In the genomic region with DNA sequence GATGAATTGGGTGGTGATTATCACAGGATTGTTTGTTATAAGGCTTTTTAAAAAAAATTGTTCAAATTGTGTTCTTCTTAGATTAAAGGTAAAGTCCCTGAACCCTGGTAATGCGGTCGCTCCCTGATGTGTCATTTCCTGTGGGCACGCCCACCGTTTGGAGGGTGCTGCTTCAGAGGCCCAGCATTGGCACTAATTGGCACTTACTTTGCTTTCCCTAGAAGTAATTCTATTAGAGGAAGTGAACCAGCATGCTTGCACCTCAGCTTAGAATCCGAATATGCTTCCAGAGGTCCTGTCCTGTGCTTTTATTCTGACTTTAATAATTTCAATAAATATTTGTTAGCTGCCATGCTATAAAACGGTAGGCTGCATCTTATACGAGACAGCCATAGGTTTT, we compare ENCODE assay signal across 9 mouse cellular contexts.
DNase-seq lines count a peak whose midpoint lies in the region; ATAC-seq lines count a peak whose summit lies in the region.
"Had no signal": no experiment of that assay in that cellular context is flagged by ENCODE, and none has a peak within 500 bp of the region (broad histone marks: within the 10 kb centered on the region; RNA-seq: fewer than 3 reads in every experiment).

No protein-coding gene starts in this region.

- H3K27ac ChIP-seq in intestine, embryonic 16.5 days (ENCODE audit: low read length), result peak overlapping the region; percentile 70
- H3K27ac ChIP-seq: neural tube, embryonic 12.5 days had no signal

- no peaks in the 10 kb centered on the region for H3K27me3 ChIP-seq in intestine, embryonic 16.5 days (replicated peaks; ENCODE audit: control insufficient read depth, insufficient read depth, low read length)
- H3K27me3 ChIP-seq: neural tube, embryonic 12.5 days had no signal

- 68% methylated on average over 7 of the region's 7 CpGs for WGBS in intestine, embryonic 16.5 days

- peak; percentile 18 to 28 for DNase-seq in kidney, postnatal 36 days
- no peak for DNase-seq in kidney, adult 8-10 months
- peak; percentile 39 for DNase-seq in T-cell, adult 2 months (ENCODE audit: low spot score)
- DNase-seq in spleen, postnatal 36 days (ENCODE audit: low spot score in 2 of 2), result peak; percentile 35 to 37
- no peak for DNase-seq in layer of hippocampus, postnatal 25 days (ENCODE audit: extremely low spot score in 1 of 2, low spot score in 1 of 2)
- DNase-seq in testis, postnatal 10 days (ENCODE audit: low spot score), result no peak
- DNase-seq in cerebellum, postnatal 36 days, result no peak

- ATAC-seq in intestine, embryonic 16.5 days, result peak; percentile 29; the same call in 1 of the 2 replicates

- H3K4me2 ChIP-seq in intestine, embryonic 16.5 days (ENCODE audit: low read depth, low read length), result no peak overlapping the region
- H3K4me2 ChIP-seq: neural tube, embryonic 12.5 days had no signal

- H3K9ac ChIP-seq in intestine, embryonic 16.5 days (ENCODE audit: low read depth, low read length), result no peak overlapping the region
- H3K9ac ChIP-seq: neural tube, embryonic 12.5 days had no signal

- H3K4me1 ChIP-seq in intestine, embryonic 16.5 days (ENCODE audit: control insufficient read depth, insufficient read depth, low read length), result peaks cover 12% of the 10 kb centered on the region

- no peaks in the 10 kb centered on the region for H3K9me3 ChIP-seq in intestine, embryonic 16.5 days (ENCODE audit: control insufficient read depth, low read length)
- H3K9me3 ChIP-seq: neural tube, embryonic 12.5 days had no signal

- H3K36me3 ChIP-seq in intestine, embryonic 16.5 days (ENCODE audit: control insufficient read depth, insufficient read depth, low read length), result no peaks in the 10 kb centered on the region

- H3K4me3 ChIP-seq in intestine, embryonic 16.5 days (ENCODE audit: low read length), result no peak overlapping the region
- H3K4me3 ChIP-seq: neural tube, embryonic 12.5 days had no signal

Comparison
In these comparisons a context has a peak if more than half of its experiments do, and no peak if none do; other contexts are left out.
1. DNase-seq: peak in kidney, postnatal 36 days (2 of 2), T-cell, adult 2 months (single experiment) and spleen, postnatal 36 days (2 of 2); none in kidney, adult 8-10 months (0 of 2), layer of hippocampus, postnatal 25 days (0 of 2), testis, postnatal 10 days (single experiment) and cerebellum, postnatal 36 days (0 of 2).